Mouse (Mus musculus): ENCODE measurements at regions not wholly inside any gene's neighbourhood (a gene's known extent, or its start where the extent isn't known, plus 50 kb on each side); places are given as distances from the start of the nearest gene placed in this dataset.

DNA sequence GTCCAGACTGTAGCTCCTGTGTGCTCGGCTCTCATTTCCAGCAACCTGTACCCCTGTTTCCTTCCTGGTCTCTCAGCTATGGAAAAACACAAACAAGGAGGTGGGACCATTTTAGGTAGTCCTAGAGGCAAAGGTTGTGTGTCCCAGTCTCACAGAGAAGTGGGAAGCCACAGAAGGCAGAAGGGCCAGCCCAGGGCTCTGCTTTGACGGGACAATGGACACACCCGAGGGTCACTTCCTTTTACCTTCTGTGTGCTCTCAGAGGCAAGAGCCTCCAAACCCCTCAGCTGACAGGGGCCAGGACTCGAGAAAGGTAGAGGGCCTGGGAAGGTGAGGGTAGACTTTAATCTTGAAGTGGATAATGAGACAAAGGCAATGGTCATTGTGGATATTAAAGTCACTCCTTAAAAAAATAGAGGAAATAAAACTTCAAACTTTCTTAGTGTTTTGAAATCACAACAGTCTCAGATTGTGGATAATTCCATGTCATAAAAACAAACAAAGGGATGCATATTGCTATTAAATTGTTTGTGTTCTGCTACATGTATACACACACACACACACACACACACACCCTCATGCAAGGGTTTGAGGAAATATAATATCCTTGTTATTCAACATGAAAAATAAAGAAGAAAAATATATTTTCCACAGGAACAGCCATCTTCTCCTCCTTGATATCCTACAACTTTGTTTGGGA, 195.6 kb upstream of the Spdye4c start:
- TF ChIP-seq CTCF (IDR thresholded peaks at IDR 0.05; ENCODE audit: extremely low read depth, insufficient read length, insufficient replicate concordance, low read depth, low read length) (no peak), POLR2A (IDR thresholded peaks at IDR 0.05; ENCODE audit: low read depth, low read length) (no peak)

All from small intestine, adult 2 months (tissue).